Mouse (Mus musculus) gastrocnemius, postnatal 14 days (tissue): Measurements from ENCODE around the gene Spats2. TPM values are rescaled to one million over a fixed set of nuclear protein-coding genes. Genes with fewer than 3 reads are reported as not detected.
A peak's percentile ranks its signal among the peaks of the same experiment; 100 is the strongest.
"Not testable (repeated sequence)": the region's sequence is repeated elsewhere in the genome, so short reads cannot be mapped to it uniquely, and the experiment has no call there.

Experiments used
- DNase-seq: peaks from one replicate; pipeline ENCODE4 v3.0.0; 2021; ENCODE audit warnings: mixed read lengths
- intact Hi-C: fragments of 180-260 bp; cut with DNase I; formaldehyde crosslinking; loops from one replicate; pipeline ENCODE4 v1.15.1; 2025; ENCODE audit warnings: low total_unique reads
- long read RNA-seq, 2 experiments: library from polyadenylated mRNA; stranded (forward); transcript quantifications; one replicate each; pipeline ENCODE4 v2.0.0; 2021
- total RNA-seq, 2 experiments: library from RNA; stranded (reverse); gene quantifications; 2 replicates each; pipeline ENCODE4 v1.2.3; 2021

The Spats2 gene
- total RNA-seq, result 1 to 10 TPM; 7.1 to 8.7 TPM
- long read RNA-seq, experiment 1, transcript Spats2-201 (13 exons, 3,096 nt), result major isoform, 12 of 14 reads
- long read RNA-seq, experiment 1, partial matches to known transcripts, result 2 of 14 reads
- long read RNA-seq, experiment 1, other reads (novel, unspliced or antisense), result 0 of 14 reads
- long read RNA-seq, experiment 2, transcript Spats2-201 (13 exons, 3,096 nt), result major isoform, 7 of 8 reads
- long read RNA-seq, experiment 2, partial matches to known transcripts, result 0 of 8 reads
- long read RNA-seq, experiment 2, other reads (novel, unspliced or antisense), result 1 of 8 reads

DNA sequence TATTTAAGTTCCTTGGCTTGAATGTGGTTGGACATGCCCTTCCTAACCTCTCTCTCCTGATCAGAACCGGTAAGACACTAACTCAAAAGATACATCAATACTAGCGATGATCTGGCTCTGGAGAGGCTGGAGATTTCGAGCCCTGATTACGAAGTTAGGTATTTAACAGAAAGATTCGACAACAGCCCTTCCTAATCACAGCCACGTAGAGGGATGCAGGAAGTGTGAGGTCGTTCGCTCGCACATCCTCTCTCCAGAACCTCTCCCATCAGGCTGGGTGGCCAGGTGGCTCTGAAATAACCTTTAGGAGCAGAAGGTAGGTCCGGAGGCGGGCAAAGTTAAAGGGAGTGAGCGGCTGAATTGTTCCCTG, at the start of gene Spats2:
TSS of gene Spats2 (plus strand) at position 206 of the 370 bp plus-strand sequence.
- intact Hi-C loops, result no loop called here
- DNase-seq, result no peak

DNA sequence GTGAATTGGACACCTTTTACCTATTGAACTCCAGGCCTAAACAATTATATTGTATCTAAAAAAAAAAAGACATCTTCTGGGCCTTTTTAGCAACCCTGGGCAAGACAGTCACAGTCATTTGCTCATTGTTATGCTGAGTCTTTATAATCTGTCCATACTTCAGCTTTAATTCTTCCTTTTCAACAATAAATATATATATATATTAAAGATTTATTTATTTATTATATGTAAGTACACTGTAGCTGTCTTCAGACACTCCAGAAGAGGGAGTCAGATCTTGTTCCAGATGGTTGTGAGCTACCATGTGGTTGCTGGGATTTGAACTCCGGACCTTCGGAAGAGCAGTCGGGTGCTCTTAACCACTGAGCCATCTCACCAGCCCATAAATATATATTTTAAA, 49.7 kb upstream of the Spats2 start:
- intact Hi-C loops, DNase-seq: not testable (repeated sequence)

DNA sequence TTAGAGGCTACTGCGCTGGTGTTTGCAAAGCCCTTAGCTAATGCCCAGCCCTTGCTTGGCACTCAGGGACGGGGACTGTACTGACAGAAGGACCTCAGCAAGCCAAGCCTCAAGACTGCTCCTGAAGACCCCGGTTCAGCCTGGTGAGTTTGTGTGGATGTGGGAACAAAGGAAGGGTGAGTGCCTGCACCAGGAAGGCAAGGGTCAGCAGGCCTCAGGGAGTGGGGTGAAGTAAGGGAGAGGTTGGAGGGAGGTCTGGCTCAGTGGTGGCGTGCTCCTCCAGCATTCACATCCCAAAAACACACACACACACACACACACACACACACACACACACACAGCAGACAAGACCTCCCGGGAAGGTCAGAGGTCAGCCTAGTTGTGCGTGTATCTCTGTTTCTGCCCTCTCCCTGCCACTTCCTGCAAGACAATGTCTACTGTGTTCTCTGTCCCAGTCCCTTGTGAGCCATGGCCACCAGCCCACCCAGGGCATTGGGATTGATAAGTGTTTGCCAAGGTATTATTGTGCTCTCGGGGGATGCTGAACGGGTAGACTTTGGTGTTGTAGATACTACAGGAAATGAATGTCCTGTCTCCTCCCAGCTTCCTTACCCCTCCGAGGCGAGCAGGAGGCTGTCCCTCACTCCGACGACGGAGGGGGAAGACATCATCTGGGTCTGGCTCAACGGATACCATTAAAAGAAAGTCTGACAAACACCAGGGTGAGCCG, 47.4 kb upstream of the Spats2 start:
- intact Hi-C loops, result no loop called here
- DNase-seq, result no peak

DNA sequence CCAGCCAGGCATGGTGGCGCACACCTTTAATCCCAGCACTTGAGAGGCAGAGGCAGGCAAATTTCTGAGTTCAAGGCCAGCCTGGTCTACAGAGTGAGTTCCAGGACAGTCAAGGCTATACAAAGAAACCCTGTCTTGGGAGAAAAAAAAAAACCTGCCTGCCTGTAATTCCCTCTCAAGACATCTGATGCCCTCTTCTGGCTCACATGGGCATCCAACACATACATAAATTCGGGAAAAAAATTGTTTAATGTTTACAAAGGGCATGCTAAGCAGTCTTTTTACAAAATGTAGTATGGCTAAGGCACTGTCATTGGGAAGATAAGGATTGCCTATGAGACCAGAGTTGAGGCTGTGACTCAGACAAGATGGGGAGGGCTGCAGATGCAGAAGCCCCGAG, 45.9 kb upstream of the Spats2 start:
- intact Hi-C loops, result loop anchor here (10.0 kb wide), 1 partner anchor 125 kb away; no protein-coding TSS in a partner anchor

DNA sequence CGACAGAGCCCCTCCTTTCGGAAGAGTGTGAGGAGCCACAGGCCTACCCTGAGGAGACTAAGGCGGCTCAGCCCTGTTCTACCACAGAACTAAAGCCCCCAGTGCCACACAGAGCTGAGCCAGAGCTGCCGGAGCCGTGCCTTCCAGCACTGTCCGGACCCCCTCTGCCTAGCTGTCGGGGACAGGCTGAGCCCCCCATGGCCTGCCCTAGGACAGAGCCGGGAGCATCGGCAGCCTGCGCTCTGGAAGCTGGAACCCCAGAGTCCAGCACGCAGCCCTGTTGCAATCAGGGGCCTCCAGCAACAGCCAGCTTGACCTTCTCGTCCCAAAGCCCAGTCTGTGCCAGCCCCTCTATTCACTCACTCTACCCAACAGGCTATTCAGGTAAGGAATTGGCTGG, 43.4 kb upstream of the Spats2 start:
- DNase-seq, result no peak
- intact Hi-C loops, result loop anchor here (10.0 kb wide), 1 partner anchor 122 kb away; no protein-coding TSS in a partner anchor

More for the DNA sequence above, 45.9 kb upstream of the Spats2 start:
- DNase-seq, result no peak

DNA sequence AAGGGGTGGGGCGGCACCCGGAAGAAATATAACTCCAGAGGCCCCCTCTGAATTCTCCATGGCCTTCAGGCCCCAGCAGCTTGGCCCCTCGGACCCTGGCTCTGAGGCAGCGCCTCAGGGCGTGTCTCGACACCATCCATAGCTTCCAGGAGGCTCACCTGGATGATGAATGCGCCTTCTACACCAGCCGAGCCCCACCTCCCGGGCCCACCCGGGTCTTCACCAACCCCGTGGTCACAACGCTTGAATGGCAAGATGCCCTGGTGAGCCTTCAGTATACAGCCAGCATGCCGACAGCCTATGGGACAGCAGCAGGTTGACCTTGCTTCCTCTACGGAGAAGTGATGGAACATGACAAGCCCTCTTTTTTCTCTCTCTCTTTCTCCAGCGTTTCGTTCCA, 42.9 kb upstream of the Spats2 start:
- DNase-seq, result no peak
- intact Hi-C loops, result loop anchor here (10.0 kb wide), 1 partner anchor 122 kb away; no protein-coding TSS in a partner anchor

DNA sequence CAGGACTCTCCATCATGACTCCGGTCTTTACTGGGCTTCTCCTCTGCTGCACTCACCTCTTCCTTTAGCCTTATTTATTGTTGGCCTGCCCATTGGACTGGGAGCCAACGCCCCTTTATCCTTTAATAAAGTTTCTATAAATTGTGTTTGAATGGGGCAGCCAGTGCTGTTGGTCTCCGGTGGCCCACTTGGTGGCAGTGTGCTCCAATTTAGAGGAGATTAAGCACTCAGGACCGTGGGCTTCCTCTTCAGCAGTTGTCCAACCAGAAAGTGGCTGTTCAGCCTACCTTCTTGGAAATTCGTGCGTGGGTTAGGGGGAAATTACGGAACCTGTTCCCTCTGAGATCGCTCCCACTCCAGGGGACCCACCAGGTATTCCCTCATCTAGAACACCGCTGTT, 42.5 kb upstream of the Spats2 start:
- no peak for DNase-seq
- intact Hi-C loops, result loop anchor here (10.0 kb wide), 1 partner anchor 122 kb away; no protein-coding TSS in a partner anchor

DNA sequence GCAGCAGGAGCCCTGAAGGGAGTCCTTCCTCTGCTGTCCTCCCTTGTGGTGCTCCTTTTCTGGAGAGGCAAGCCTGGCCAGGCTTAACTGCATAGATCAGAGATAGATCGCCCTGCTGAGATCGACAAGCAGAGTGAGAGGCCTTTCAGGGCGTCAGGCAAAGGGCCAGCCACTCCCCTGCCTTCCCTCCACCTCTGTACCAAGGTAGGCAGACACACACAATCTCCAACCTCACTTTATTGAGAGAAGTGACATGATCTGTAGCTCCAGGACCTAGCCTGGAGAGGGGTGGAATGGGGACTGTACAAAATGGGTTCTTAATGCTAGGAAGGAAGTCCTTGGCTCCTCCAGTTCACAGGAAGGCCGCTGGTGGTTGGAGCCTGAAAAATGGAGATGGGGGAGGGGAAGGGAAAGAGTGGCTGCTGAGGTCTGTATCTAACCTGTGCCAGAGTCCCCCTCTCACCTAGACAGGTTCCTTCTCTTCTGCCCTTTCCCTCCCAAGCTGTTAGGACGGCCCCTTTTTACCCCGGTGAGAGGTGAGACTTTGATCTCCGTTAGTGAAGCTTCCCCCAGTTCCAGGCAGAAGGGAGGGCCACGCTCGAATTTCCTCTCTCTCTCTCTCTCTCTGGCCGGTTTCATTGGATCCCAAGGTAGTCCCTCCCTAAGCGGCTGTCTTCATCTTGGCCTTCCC, 41.7 kb upstream of the Spats2 start:
- DNase-seq, result no peak
- intact Hi-C loops, result loop anchor here (10.0 kb wide), 1 partner anchor 121 kb away; no protein-coding TSS in a partner anchor

DNA sequence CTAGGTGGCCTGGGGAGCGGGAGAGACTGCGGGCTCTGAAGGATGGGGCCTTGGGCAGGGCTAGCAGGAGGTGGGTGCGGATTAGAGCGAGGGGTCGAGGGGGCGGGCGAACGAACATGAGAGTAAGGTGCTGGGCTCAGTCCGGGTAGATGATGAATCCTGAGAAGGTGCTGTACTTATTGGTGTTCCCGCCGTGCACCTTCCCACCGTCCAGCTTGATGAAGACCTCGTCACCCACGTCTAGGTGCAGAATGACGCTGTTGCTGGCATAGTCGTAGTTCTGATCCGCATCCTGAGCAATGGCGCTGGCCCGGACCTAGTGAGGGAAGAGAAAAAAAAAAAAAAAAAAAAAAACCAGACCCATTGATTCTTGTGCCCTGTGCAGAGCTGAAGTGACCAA, 41.1 kb upstream of the Spats2 start:
- no peak for DNase-seq
- intact Hi-C loops, result loop anchor here (10.0 kb wide), 1 partner anchor 120 kb away; no protein-coding TSS in a partner anchor

DNA sequence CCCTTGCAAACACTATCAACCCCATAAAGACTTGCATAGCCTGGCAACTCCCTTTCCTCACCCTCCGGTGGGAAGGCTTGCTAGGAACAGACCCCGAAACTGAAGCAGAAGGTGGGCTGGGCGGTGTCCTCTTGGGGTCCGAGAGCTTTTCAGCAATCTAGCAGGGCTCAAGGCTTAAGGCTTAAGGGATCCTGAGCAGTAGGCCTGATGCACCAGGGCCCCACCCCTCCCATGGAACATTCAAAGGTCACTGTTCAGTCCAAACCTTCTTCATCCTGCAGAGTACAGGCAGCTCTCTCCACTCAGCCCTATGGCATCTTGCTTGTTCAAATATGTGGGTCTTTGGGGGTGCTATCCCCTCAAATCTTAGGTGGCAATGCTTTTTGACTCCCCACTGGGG, 39.7 kb upstream of the Spats2 start:
- intact Hi-C loops, result loop anchor here (10.0 kb wide), 1 partner anchor 119 kb away; no protein-coding TSS in a partner anchor
- DNase-seq, result no peak

DNA sequence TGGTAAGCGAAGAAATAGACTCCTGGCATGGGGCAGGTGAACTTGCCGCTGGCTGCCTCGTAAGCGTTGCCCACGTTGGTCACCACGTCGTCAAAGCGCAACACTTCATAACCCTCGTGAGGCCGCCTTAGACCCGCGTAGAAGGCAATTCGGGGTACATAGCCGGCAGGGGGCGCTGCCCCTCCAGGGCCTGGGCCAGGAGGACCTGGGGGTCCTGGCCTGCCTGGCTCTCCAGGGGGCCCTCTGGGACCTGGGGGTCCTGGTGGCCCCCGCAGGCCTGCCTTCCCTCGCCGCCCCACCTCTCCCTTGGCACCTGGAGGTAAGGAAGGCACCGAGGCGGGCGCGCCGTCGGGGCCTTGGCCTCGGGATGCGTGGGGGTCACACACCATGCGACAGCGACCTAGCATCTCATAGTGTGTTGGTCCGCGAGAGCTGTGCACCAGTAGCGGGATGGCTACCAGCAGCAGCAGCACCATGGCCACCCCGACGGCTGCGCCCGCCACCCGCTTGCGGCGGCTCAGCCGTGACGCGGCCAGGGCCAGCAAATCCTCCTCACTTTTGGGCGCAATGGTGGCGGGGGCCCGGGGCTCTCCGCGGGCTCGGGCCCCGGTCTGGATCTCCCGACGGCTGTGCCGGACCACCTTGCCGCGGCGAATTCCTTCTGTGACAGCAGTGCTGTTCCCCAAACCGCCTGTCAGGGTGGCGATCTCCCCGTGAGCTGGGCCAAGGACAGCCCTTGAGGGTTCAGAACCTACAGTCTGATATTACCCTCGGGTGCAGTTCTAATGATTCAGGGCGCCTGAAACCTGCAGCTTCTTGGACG, 38.3 kb upstream of the Spats2 start, which contains the start of gene C1ql4:
TSS of gene C1ql4 (minus strand) at position 565 of the 823 bp plus-strand sequence.
- intact Hi-C loops, result loop anchor here (10.0 kb wide), 1 partner anchor 117 kb away; no protein-coding TSS in a partner anchor
- DNase-seq, result no peak

DNA sequence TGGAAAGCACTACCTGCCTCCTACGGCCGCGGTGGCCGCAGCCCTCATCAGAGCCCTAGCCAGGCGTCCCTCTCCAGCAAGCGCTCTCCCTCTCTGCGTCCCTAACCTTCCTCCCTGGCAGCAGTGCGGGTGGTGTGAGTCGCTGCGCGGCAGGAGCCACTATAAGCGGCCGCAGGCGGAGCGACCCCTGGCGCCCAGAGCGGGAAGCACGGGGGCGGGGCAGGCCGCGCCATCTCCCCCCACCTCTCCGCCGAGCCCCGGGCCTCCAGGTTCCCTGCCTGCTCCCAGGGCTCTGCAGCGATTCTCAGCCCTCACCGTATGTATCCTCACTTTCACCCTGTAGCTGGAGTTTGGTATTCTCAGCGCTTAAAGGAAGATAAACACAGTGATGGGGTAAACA, 37.4 kb upstream of the Spats2 start:
- intact Hi-C loops, result loop anchor here (10.0 kb wide), 1 partner anchor 117 kb away; no protein-coding TSS in a partner anchor

DNA sequence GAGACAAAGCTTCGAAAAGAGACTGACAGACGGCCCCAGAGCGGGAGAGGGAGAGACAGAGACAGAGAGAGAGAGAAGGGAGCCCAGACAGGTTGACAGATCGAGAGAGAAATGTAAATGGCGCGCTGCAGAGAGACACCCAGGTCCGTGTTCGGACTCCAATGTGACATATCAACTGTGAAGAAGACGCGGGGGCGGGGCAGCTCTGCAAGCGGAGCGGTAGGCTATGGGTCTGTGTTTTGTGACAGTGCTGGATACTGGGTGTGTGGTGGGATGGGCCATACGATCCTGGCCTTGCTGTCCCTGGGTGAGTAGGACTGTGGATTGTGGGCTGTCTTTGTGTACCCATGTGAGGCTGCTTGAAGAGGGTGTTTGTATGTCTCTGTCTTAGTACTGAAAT, 36.6 kb upstream of the Spats2 start:
- intact Hi-C loops, result loop anchor here (10.0 kb wide), 1 partner anchor 116 kb away; no protein-coding TSS in a partner anchor
- DNase-seq, result no peak

More for the DNA sequence above, 37.4 kb upstream of the Spats2 start:
- peak; percentile 85 for DNase-seq

DNA sequence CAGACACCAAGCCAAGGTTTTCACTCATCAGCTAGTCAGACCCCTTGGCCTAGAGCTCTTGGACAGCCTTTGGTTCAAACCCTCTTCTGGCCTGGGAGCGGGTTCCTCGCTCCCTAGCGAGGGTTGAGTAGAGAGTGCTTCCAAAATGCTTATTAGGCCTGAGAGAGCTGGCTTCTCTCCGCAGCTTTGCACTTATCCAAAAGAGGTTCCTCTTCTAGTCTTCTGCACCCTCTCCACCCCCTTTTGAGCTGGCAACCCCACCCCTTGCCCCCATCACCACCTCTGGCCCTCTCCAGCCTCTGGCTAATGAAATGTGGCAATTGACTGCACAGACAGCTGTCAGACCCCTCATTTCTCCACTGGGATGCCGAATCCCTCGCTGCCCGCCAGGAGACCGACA, 32.8 kb upstream of the Spats2 start, which contains the start of gene Dnajc22:
TSS of gene Dnajc22 (plus strand) at position 301 of the 400 bp plus-strand sequence.
- intact Hi-C loops, result loop anchor here (5.0 kb wide), 1 partner anchor 41 kb away; no protein-coding TSS in a partner anchor
- no peak for DNase-seq

DNA sequence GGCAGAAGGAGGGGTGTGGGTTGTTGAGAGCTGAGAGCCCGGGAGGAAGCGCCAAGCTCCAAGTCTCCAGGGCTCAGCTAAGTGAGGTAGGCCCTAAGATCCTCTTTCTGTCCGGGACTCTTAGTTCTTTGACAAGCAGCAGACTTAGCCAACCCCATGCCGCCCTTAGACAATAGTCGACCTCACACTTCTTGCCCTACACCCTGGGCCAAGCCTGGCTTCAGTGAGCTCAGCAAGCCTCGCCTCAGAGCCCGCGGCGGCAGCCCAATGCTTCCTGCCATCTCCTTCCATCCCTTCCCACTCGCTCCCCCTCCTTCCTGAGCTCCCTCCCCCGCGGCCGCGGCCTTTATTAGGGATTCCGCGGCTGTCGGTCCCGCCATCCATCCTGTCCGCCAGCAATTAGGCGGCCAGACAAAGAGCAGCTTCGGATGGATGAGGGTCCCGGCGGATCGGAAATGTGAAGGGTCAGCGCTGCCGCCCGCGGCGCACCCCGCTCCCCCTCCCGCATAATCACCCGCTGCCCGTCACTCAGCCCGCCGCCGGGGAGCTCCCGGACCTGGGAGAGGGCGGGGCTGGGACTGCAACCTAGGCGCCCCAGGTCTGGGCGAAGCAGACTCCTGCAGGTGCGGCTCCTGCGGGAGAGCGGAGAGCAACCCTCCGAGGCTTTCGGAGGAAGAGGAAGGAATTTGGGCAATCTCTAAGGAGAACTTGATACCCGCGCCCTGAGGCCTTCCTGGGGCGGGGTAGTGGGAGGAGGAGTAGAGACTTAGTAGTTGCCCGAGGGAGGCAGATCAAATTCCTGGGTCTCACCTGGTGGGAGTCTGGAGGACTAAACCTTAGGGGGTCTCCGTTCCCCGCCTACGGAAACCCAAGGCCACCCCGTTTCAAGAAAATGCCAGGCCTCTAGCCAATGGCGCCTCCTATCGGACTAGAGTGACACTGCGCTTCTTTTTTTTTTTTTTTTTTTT, 32.1 kb upstream of the Spats2 start:
- intact Hi-C loops, result loop anchor here (5.0 kb wide), 1 partner anchor 41 kb away; no protein-coding TSS in a partner anchor
- DNase-seq, result no peak

DNA sequence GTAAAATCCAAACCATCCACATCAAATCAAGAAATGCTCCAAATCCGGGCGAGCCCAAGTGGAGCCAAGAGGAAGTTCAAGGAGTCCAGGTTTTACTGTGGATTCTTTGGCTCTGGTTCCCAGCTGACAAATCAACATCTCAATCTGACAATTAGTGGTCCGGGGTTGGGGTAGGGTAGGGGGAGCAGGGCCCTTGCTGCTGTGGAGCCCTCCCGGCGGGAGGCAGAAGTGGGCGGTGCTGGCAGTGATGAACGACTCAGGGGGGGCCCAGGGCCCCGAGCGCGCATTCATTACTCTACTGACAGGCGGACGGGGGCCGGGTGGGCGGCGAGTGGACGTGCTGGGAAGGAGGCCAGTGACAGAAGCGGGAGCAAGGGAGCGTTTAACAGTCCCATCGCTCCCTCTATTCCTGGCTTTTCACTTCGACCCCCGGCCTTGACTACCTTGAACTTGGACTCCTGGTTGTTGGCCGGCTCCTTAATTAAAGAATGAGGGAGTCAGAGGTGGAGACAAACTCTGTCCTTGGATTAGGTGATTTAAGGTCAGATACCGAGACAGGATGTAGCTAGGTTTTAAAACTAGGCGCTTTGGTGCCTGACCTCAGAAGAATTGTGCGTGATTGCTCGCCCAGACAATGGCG, 31.0 kb upstream of the Spats2 start:
- DNase-seq, result no peak
- intact Hi-C loops, result loop anchor here (5.0 kb wide), 1 partner anchor 42 kb away; no protein-coding TSS in a partner anchor

DNA sequence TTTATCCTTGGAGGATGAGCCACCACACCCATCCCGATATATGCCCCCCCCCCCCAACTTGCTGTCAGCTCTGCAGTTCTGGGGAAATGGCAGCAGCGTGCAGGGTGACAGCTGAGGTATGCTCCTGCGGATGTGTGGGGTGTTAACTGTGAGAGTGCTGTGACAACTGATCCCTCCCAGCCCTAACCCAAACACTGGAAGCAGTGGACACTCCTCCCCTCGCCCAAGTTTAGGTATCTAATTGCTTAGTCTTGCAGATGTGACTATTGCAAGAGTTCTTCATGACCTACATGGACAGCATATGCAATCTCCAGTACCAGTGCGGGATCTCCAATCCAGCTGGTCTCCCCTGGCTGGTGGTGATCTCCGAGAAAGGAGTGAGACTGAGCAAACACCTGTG, 30.4 kb upstream of the Spats2 start:
- intact Hi-C loops, result no loop called here
- no peak for DNase-seq
